Mouse (Mus musculus) lung, postnatal 25 days (tissue): ENCODE data around the gene Pde8a.
A peak's percentile ranks its signal among the peaks of the same experiment; 100 is the strongest.

Experiments used
- DNase-seq: peaks from one replicate; pipeline ENCODE4 v3.0.0; 2022; ENCODE audit warnings: low spot score

Pde8a gene

GRCm38 (mm10) chr7:81281240-81281639, 67.8 kb downstream of the Pde8a start:
- no peak for DNase-seq

GRCm38 (mm10) chr7:81286456-81286855, 73.1 kb downstream of the Pde8a start:
- DNase-seq: no peak

GRCm38 (mm10) chr7:81286946-81287345, 73.5 kb downstream of the Pde8a start:
- DNase-seq: peak; percentile 17

GRCm38 (mm10) chr7:81295169-81295568, 81.8 kb downstream of the Pde8a start:
- no peak for DNase-seq

GRCm38 (mm10) chr7:81298206-81298605, 84.8 kb downstream of the Pde8a start:
- DNase-seq: no peak

GRCm38 (mm10) chr7:81301323-81301722, 87.9 kb downstream of the Pde8a start:
- DNase-seq: no peak

- DNase-seq: peak; percentile 34
Observed at GRCm38 (mm10) chr7:81303682-81304081, 90.3 kb downstream of the Pde8a start.

- DNase-seq: no peak
Observed at GRCm38 (mm10) chr7:81304100-81304499, 90.7 kb downstream of the Pde8a start.

GRCm38 (mm10) chr7:81304675-81305074, 91.3 kb downstream of the Pde8a start:
- no peak for DNase-seq

- no peak for DNase-seq
Observed at GRCm38 (mm10) chr7:81307735-81308134, 94.3 kb downstream of the Pde8a start.

GRCm38 (mm10) chr7:81309247-81309646, 95.9 kb downstream of the Pde8a start:
- DNase-seq: no peak

GRCm38 (mm10) chr7:81311130-81311529, 97.7 kb downstream of the Pde8a start:
- no peak for DNase-seq

GRCm38 (mm10) chr7:81311581-81311980, 98.2 kb downstream of the Pde8a start:
- no peak for DNase-seq

- DNase-seq: no peak
Observed at GRCm38 (mm10) chr7:81315583-81315982, 102.2 kb downstream of the Pde8a start.

- DNase-seq: no peak
Observed at GRCm38 (mm10) chr7:81319749-81320148, 106.4 kb downstream of the Pde8a start.

GRCm38 (mm10) chr7:81321776-81322175, 108.4 kb downstream of the Pde8a start:
- DNase-seq: no peak

GRCm38 (mm10) chr7:81326043-81326442, 112.6 kb downstream of the Pde8a start:
- DNase-seq: no peak

- no peak for DNase-seq
Observed at GRCm38 (mm10) chr7:81326859-81327258, 113.5 kb downstream of the Pde8a start.

- no peak for DNase-seq
Observed at GRCm38 (mm10) chr7:81327661-81328060, 114.3 kb downstream of the Pde8a start.

GRCm38 (mm10) chr7:81330767-81331166, 117.4 kb downstream of the Pde8a start:
- no peak for DNase-seq

- DNase-seq: no peak
Observed at GRCm38 (mm10) chr7:81331851-81332250, 118.5 kb downstream of the Pde8a start.

GRCm38 (mm10) chr7:81335705-81336431, 122.5 kb downstream of the Pde8a start:
- peak; percentile 22 for DNase-seq

GRCm38 (mm10) chr7:81336432-81336786, 123.0 kb downstream of the Pde8a start:
- peak; percentile 38 for DNase-seq

GRCm38 (mm10) chr7:81337785-81338521, 124.6 kb downstream of the Pde8a start:
- no peak for DNase-seq
